Mouse (Mus musculus): ENCODE measurements around the gene Olfr1336. TPM values are rescaled to one million over a fixed set of nuclear protein-coding genes. Genes with fewer than 3 reads are reported as not detected.

Gene Olfr1336
- total RNA-seq, 2 experiments from 2014 or later, result 0.08 TPM; not detected in 1

DNA sequence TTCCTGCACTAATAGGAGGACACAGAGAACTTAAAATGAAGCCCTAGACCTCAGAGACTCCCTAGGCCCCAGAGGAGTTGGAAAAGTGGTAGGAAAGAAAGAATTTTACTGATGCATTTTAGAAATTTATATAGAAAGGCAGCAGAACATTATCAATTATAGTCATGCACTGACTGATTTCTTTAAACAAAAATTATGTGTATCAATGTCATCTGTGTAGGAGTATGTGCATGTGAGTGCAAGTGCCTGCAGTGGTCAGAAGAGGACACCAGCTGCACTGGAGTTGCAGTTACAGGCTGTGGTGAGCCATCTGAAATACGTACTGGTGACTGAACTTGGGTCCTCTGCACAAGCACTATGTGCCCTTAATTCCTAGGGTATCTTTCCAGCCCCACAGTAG, 43.7 kb downstream of the Olfr1336 start, which contains the start of gene Olfr1347:
Gene Olfr1347 (minus strand): TSS at position 101 of the 400 bp plus-strand sequence.
- Histone ChIP-seq H3K27ac (no peak within 1 kb of the TSS), H3K4me3 (no peak within 1 kb of the TSS)
- no peak for TF ChIP-seq CTCF (conservative IDR thresholded peaks at IDR 0.05)
- DNase-seq (ENCODE audit: low spot score in 2 of 2), result no peak

DNA sequence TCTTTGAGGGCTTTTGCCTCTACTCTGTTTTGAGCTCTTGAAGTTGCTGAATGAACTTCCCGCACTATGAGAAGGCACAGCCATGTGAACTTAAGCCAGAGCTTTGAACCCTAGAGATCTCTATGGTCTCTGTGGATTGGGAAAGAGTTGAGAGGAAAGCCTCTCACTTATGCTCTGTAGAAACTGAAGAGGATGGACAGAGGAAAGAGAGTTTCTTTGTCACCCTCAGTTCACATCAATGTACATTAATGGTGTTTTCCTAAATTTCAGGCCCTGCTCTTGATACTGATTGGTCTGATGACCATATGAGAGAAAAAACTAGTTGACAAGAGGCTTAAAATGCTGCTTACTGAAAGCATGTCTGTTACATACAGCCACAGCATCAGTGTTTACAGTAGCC, 52.7 kb downstream of the Olfr1336 start, which contains the start of gene Olfr1348:
Gene Olfr1348 (minus strand): TSS at position 101 of the 400 bp plus-strand sequence.
- no peak for DNase-seq (ENCODE audit: low spot score in 2 of 2)
- Histone ChIP-seq H3K4me3 (no peak within 1 kb of the TSS), H3K27ac (no peak within 1 kb of the TSS)
- no peak for TF ChIP-seq CTCF (conservative IDR thresholded peaks at IDR 0.05)

Other genes starting within 250 kb of the Olfr1336 start
- gene Zscan5b, start 233.9 kb upstream of the Olfr1336 start, total RNA-seq (2021), result not detected
- not detected for gene Epp13, start 203.5 kb upstream of the Olfr1336 start, total RNA-seq (2021)
- 10 to 100 TPM; 17.8 to 18.3 TPM for gene Zfp667, start 169.6 kb upstream of the Olfr1336 start, total RNA-seq (2021)
- gene Zfp583, start 124.9 kb upstream of the Olfr1336 start, total RNA-seq (2021), result 10 to 100 TPM; 13.3 to 14.4 TPM
- 1 to 10 TPM; 7.1 to 8.3 TPM for gene Gm3854, start 112.4 kb upstream of the Olfr1336 start, total RNA-seq (2021)
- gene Zfp78, start 92.9 kb upstream of the Olfr1336 start, total RNA-seq (2021), result 1 to 10 TPM; 4.7 to 5.0 TPM
- 1 to 10 TPM; 6.7 to 9.6 TPM for gene Zfp28, start 72.9 kb upstream of the Olfr1336 start, total RNA-seq (2021)
- gene Smim17, start 57.5 kb upstream of the Olfr1336 start, total RNA-seq (2021), result 10 to 100 TPM; 19.7 to 24.1 TPM
- under 1 TPM; 0.25 to 0.54 TPM for gene Gm20715, start 45.9 kb upstream of the Olfr1336 start, total RNA-seq (2021)
- 1 to 10 TPM; 1.2 to 2.0 TPM for gene Olfr1344, start 17.5 kb upstream of the Olfr1336 start, total RNA-seq (2021)
- not detected for gene Olfr1346, start 10.9 kb downstream of the Olfr1336 start, total RNA-seq (2021)
- gene Olfr5, start 30.8 kb downstream of the Olfr1336 start, total RNA-seq (2021), result not detected
- not detected for gene Olfr1347, start 43.6 kb downstream of the Olfr1336 start, total RNA-seq (2021)
- not detected for gene Olfr1348, start 52.6 kb downstream of the Olfr1336 start, total RNA-seq (2021)
- not detected for gene Olfr1349, start 66.8 kb downstream of the Olfr1336 start, total RNA-seq (2021)
- gene Olfr1350, start 108.7 kb downstream of the Olfr1336 start, total RNA-seq (2021), result not detected
- 1 to 10 TPM; 5.0 to 6.5 TPM for gene Zim1, start 240.3 kb downstream of the Olfr1336 start, total RNA-seq (2021)